Mouse (Mus musculus) brain, embryonic 18.5 days (tissue): ENCODE results near the gene Lce3e.
A peak's percentile ranks its signal among the peaks of the same experiment; 100 is the strongest.

Source experiments
- DNase-seq: peaks from one replicate; pipeline ENCODE4 v3.0.0-alpha.2; 2012; ENCODE audit warnings: low read depth, low spot score

Lce3e gene

GRCm38 (mm10) chr3:92966761-92967160, at the start of gene Lce3e:
TSS of gene Lce3e (plus strand) at chr3:92967061.
- DNase-seq = no peak

- no peak for DNase-seq
Observed at GRCm38 (mm10) chr3:92920364-92920763, 46.5 kb upstream of the Lce3e start.

GRCm38 (mm10) chr3:92926130-92926529, 40.7 kb upstream of the Lce3e start, which contains the start of gene Lce3a:
TSS of gene Lce3a (minus strand) at chr3:92926230.
- DNase-seq = no peak

GRCm38 (mm10) chr3:92932679-92933078, 34.2 kb upstream of the Lce3e start, which contains the start of gene Lce3b:
TSS of gene Lce3b (plus strand) at chr3:92932979.
- no peak for DNase-seq

- DNase-seq = no peak
Observed at GRCm38 (mm10) chr3:92944186-92944585, 22.7 kb upstream of the Lce3e start, which contains the start of gene Lce3c. TSS of gene Lce3c (plus strand) at chr3:92944486.

GRCm38 (mm10) chr3:92957090-92957489, 9.8 kb upstream of the Lce3e start, which contains the start of gene Lce3d:
TSS of gene Lce3d (plus strand) at chr3:92957390.
- DNase-seq = no peak

- no peak for DNase-seq
Observed at GRCm38 (mm10) chr3:92978484-92978883, 11.6 kb downstream of the Lce3e start.

GRCm38 (mm10) chr3:92991926-92992325, 25.1 kb downstream of the Lce3e start, which contains the start of gene Lce3f:
TSS of gene Lce3f (plus strand) at chr3:92992226.
- DNase-seq = no peak

GRCm38 (mm10) chr3:92998691-92999090, 31.8 kb downstream of the Lce3e start:
- peak; percentile 6 for DNase-seq

- no peak for DNase-seq
Observed at GRCm38 (mm10) chr3:93000621-93001020, 33.8 kb downstream of the Lce3e start.

GRCm38 (mm10) chr3:93002843-93003242, 36.0 kb downstream of the Lce3e start:
- no peak for DNase-seq

GRCm38 (mm10) chr3:93014378-93014801, 47.5 kb downstream of the Lce3e start:
- peak; percentile 6 for DNase-seq

- no peak for DNase-seq
Observed at GRCm38 (mm10) chr3:93014871-93015270, 48.0 kb downstream of the Lce3e start.

- DNase-seq = no peak
Observed at GRCm38 (mm10) chr3:93015460-93016104, 48.7 kb downstream of the Lce3e start, which contains the start of gene Crct1. TSS of gene Crct1 (minus strand) at chr3:93015687.
